Mouse (Mus musculus) testis, postnatal 14 days (tissue): ENCODE results near the gene Zdhhc3.

Experiments used
- DNase-seq: peaks from one replicate; pipeline ENCODE4 v3.0.0; 2021; ENCODE audit warnings: low spot score

The Zdhhc3 gene

DNA sequence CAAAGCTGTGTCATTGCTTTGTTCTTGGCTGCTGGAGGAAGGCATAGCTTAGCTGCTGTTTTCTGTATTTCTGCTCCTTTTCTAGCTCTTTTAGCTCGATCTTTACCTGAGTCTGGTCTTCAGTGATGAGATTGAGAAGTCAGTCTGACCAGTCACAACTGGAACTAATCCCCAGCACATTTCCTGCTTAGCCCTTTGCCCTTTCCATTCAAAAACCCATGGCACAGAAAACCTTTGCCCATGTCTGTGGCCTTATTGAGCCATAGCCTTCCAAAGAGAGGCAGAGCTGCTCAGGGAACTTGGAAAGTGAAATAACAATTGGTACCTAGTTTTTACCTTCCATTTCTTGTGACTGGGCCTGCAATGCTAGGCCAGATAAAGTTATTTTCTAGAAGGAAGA, 2.6 kb upstream of the Zdhhc3 start:
- DNase-seq, result no peak

DNA sequence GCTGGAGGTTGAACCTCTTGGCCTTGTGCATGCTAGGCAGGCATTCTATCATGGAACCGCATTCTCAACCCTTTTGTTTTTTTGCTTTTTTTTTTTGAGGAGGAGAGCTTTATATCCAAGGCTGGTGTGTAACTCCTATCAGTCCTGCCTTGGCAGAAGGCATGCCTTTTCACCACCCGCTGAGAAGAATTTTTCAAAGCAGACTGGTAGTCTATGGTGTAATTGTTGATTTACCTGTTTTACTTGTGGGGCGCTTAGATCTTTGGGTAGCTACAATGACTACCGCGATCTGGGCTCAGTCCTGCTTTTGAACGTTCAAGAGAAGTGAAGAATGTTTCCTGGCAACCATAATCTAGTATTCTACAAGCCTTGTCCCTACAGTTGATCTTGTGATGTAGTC, 926 bp upstream of the Zdhhc3 start:
- no peak for DNase-seq

DNA sequence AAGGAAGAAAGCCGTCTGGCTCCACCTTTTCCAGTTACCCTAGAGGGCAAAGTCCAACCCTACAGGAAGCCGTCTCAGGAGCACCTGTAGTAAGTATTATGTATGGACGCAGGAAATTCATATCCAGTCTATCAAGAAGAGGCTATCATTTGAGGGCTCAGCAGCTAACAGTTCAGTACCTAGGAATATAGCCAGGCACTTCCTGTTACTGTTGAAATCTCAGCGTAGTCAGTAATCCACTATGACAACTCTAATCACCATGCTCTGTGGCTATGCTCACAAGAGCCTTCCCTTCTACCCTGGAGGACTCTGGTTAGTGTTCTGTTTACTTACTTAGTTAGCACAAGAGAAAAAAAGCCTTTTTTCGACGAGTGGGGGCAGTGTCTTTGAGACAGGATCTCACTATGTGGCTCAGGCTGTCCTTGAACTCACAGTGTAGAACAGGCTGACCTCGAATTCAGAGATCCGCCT, 1.2 kb downstream of the Zdhhc3 start:
- DNase-seq, result no peak

DNA sequence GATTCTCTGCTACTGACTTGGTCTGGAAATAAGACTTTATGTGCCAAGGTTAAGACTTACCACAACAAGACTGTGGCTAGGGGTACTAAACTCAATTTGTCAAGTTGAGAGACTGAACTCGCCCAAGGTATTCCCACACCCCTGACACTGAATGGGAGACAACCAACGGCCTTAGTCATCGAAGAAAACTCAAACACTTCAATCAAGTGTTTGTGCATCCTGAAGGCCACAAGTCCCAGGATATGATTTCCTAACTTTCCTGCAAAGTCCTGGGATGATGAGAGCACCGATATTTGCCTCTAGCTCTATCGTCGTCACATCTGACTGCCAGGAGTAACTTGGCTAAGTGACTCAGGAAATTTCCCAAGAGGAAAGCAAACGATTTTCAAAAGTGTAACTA, 3.8 kb downstream of the Zdhhc3 start:
- DNase-seq, result no peak

DNA sequence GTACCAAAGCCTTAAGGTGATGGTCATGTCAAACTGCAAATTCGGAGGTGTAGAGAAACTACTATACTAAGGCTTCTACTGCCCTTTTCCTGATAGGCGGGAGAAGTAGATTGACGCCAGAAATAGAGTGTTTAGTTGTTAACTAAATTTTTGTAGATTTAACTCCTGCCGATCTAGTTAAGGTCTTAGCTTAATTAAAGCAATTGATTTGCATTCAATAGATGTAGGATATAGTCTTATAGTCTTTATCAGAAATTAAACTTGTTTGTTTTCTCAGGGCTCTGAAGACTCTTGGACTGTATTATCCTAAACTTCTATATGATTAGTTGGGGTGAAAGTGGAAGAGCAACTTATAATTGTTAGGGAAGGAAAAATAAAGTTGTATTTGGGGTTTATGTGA, 5.8 kb downstream of the Zdhhc3 start:
- DNase-seq, result no peak

DNA sequence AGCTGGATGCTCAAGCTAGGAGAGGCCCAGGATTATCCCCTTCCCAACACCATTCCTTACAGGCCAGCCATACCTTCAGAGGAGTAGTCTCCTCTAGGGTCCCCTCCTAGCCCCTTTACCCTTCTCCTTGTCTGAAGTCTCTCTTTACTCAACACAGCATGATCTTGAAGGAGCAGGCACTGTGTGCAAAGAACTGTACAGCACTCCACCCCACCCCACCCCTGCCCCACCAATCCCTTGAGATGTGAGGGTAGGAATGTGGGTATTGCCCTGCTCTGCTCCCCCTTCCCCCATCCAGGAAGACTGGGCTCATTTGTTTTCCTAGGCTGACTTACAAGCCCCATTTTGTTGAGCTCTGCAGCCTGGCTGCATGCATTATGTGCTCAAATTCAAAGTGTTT, 8.6 kb downstream of the Zdhhc3 start:
- DNase-seq, result no peak

DNA sequence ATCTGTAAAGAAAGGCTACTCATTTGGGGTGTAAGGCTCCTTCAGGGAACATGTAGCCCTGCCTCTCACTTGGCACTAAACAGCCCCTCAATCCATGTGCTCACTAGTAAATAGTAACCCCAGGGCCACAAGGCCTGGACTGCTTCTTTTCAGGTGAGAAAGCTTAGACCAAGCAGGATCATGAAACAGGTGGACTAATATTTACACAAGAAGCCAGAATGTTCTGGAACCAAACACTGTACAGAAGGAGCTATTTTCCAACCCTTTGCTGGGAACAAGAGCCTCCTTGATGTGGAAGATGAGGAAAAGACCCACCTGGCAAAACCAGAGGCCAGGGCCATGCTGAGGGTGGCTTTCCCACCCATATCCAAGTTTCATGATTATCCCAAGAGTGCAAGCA, 9.6 kb downstream of the Zdhhc3 start:
- no peak for DNase-seq

DNA sequence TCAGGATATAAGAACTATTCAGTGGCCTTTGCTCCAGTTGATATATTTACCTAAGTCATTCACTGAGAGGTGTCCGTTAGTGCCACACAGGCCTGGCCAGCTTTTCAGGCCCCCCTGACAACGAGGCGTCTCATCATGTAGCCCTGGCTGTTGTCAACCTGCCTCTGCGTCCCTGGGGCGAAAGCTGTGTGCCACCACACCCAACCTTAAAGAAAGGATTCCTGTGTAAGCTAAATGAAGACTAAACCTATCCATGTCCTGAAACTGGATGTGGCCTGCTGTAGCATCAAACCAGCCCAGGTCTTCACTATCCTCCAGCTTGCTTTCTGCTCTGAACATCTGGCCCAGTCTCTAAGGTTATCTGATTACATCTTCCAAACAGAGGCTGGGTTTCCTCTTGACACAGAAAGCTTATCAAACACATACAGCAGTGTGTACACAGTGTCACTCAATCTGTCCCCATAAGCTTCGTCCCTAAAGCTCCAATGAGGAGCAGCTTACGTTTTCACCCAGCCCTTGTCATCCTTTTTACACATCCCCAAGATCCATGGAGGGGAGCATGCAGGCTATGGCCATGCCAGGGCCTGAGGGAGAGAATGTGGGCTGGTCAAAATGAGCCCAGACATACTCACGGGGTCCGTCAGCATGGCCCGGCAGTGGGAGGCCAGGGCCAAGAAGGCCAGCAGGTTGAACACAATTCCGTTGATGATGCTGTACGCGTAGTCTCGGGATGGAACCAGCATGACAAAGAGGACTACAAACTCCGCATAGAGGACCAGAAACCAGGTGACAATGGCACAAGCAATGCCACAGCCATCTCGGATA, 13.2 kb downstream of the Zdhhc3 start:
- DNase-seq, result no peak

DNA sequence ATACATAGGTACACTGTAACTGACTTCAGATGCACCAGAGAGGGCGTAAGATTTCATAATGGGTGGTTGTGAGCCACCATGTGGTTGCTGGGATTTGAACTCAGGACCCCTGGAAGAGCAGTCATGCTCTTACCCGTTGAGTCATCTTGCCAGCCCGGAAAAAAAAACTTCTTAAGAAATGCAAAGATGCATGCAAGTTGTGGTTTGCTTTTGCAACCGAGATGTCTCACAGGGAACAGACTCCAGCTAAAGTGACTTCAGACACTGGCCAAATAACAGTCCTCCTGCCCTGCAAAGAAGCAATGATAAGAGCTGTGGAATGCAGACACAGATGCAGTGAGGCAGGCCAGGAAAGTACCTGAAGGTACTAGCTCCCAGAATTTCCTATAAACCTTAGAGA, 22.2 kb downstream of the Zdhhc3 start:
- no peak for DNase-seq

DNA sequence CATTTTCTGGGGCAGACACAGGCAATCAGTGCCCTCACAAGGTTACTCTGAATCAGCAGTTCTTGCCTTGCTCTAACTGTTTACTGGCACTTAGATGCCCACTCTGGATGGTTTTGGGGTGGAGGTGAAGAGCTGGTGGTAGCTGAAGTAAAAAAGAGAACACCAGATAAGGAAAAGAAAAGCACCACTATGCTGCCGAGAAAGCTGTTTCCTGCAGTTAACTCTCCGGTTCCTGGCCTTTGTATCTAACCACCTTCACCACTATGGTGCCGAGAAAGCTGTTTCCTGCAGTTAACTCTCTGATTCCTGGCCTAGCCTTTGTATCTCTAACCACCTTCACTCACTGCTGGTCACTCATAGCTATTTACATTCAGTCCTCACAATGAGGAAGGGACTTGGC, 25.4 kb downstream of the Zdhhc3 start:
- DNase-seq, result no peak

DNA sequence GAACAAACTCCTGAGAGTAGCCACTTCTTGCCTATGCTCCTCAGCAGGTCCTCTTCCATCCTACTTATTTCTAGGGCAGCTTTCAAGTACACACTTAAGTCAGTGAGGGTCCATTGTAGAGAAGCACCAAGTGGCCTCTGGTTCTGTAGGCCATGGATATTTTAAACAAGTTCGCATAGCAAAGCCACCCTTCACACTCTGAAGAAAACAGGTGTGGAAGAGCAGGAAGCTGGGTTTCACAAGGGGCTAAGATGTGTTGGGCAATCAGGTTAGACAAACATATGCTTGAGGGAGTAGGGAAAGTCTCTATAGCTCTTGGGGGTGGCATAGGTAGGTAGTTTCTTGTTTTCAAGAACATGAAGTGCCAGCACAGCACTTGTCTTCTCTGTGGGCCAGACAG, 27.6 kb downstream of the Zdhhc3 start:
- DNase-seq, result no peak

DNA sequence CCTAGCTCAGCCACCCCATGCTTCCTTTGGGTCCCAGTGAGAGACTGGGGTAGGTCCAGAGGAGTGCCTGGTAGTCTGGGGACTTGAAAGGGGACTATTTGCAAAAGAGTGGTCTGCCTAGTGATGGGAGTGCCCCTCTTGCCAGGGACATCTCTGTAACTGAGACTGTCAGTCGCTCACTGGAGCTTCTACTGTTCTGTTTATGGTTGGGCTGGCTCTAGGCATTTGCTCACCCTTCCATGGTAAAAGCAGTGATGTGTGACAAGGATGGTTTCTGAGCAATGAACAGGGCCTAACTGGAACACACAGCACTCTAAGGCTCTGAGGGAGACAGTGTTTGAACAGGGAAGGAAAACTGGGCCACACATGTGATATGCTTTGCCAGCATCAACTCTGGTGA, 32.2 kb downstream of the Zdhhc3 start:
- DNase-seq, result no peak

DNA sequence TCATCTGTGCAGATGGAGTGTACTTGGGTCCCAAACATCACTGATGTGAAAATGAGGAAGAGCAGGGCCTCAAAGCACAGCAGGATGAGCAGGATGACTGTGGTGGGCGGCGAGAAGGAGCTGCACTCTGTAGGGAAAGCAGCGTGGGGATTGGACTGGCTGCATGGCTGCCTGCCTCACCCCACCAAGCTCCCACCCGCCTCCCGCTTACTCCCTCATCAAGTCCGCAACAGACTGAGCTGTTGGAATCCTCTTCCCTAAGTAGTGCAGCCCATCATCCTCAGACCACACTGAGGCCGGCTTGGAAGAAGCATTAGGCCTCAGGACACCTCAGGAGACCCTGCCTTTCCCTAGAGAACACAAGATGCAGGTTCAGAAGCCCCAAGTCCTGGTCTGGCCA, 32.6 kb downstream of the Zdhhc3 start:
- DNase-seq, result no peak

DNA sequence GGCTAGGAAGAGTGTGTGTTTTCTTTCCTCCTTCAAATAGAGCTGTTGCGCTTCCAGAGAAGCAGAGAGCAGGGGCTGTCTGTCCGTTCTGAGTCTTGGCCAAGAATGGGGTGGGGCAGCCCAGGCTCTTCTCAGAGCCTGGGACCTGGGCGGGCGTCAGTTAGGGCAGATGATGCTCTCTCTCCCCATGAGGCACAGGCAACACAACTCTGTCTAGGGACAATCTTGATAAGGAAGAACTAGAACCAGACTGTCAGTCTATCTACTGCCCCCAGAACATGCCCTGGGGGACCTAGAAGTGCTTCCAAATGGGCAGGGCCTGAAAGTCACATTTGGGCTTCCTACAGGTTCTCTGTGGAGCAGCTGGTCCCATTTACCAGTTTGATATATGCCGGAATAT, 33.9 kb downstream of the Zdhhc3 start:
- no peak for DNase-seq

DNA sequence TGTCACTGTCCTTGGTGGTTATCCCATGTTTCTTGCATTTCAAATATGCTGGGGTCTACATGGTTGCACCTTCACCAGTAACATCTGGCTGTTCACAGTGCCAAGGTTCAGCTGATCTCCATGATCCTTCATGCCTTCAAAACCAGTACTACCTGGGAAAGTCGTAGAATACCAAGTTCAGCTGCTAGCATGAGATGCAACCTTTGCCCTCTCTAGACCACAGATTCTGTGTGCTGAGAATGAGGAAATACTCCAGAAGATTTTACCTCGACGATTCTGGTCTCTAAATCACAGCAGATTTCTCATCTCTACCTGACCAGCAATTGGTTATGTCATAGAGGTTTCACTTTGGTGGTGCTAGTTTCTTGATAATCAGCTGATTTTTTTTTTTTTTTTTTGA, 52.8 kb downstream of the Zdhhc3 start:
- DNase-seq, result no peak

DNA sequence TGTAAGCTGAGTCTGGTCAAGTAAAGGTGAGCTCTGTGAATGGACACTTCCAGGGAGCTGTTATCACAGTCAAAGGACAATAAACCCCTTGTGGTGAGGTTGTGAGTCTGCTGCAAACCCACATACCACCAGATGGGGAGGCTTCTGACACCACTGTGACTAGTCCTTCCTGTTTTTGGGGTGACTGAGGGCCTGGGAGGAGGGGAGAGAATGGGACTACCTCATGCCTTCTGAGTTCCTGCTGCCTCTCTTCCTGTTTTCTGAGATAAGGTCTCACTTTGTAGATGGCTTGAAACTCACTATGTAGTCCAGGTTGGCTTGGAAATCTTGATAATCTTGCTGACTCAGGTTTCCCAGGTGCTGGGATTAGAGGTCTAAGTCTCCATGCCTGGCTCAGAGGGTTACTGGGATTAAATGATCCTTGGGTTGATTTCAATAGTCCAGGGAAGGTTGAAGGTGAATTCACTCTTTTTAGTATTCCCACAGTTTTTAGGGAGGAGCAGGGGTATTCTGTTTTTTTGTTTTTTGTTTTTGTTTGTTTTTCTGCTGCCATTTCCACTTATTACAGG, 54.2 kb downstream of the Zdhhc3 start:
- DNase-seq, result no peak

DNA sequence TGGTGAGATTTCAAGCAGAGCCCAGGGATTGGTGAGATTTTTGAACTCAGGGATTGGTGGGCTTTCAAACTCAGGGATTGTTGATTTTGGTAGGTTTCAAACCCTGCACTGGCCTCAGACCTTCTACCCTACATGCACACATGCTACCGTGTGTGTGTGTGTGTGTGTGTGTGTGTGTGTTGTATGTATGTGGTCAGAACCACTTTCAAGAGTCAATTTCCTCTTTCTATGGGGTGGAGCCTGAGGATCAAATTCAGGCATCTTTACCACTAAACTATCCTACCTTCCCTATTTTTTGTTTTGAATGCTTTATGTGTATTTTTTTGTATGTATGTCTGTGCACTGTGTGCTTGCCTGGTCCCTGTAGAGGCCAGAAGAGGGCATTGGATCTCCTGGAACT, 65.3 kb downstream of the Zdhhc3 start:
- no peak for DNase-seq

DNA sequence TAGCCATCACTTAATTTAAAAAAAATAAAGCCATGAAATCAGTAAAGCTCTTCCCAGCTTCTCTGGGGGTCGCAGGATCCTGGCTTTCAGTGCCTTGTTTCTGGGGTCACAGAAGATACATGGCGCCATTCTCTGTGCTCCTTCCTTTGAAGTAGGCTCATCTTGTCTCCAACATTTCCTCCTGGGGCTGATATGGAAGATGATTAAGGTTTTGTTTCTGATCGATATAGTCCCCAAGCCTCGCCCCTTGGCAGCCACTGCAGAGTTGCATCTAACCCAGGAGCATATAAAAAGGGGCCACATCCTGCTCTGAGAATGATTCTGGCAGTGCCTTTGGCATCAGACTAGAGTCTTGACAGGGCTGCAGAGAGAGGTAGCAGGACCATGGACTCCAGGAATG, 78.6 kb downstream of the Zdhhc3 start, which contains the start of gene Tgm4:
Tgm4 (plus strand) TSS at position 301 of the 400 bp plus-strand sequence.
- no peak for DNase-seq

DNA sequence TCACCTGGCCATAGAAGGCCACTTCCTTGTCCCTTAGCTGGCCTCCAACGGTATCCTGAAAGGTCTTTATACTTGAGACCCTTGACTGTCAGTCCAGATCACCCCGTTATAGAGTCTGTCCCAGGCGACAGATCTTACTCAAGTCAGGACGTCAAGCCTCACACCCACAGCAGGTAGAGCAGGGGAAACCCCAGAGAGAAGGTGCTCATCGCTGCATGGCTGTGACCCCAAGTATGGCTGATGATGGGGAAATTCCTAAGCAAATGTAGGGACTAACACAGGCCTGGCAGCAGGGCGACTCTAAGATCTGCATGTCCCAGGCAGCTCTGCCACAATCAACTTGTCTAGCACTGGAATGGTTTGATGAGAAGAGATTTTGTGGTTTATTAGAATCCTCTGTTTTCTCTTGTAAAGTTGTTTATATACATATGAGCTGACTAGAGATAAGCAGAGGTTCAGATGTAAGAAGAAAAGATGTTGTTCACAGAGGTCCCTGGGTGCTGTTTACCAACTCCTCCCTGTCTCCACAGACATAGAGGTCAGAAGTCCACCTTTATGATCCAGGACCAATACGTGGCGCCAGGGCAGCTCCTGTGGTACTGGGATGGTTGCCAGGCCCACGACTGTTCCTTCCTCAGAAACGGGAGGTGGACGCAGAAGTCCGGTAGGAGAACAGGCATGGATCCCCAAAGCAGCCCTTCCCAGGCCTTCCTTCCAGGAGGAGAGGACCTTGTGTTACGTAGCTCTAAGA, 81.3 kb downstream of the Zdhhc3 start:
- no peak for DNase-seq

DNA sequence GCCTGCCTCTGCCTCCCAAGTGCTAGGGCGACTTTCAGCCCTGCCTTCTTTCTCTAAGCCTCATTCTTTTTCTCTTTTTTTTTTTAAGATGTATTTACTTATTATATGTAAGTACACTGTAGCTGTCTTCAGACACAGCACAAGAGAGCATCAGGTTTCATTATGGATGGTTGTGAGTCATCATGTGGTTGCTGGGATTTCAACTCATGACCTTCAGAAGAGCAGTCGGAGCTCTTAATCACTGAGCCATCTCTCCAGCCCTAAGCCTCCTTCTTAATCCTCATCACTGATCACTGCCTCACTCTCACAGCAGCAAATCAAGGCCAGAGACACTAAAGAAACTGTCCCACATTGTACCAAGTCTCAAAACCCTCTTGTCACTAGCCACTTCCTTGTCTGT, 88.8 kb downstream of the Zdhhc3 start:
- DNase-seq, result no peak

DNA sequence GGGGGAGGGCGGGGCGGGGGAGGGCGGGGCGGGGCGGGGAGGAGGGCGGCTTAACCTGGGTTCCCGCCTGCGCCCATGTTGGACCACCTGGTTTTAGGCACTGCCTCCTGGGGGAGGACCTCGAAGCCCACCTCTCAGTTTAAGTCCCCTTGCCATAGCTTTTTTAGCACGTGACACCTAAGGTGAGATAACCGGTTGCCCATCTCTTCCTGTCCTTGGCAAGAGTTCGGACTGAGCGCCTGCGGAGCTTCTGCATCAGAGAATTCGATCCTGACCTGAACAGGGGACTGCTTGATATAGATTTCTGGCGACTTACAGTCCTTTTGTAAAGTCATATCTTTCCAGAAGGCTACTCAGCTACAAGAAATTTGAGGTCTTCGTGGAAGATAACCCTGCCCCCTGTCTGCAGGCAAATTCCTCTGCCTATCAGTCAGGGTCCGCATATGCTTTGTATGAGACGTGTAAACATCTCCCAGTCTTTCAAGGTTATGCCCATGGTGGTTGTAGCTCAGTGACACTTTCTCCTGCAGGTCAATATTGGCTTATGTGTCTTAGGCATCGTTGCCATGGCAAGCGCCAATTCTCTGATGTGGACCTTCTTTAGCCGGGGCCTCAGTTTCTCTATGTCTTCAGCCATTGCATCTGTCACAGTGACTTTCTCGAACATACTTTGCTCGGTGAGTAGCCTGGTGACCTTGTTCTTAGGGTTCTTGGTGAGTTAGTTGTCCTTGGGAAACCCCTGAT, 91.2 kb downstream of the Zdhhc3 start:
- no peak for DNase-seq

DNA sequence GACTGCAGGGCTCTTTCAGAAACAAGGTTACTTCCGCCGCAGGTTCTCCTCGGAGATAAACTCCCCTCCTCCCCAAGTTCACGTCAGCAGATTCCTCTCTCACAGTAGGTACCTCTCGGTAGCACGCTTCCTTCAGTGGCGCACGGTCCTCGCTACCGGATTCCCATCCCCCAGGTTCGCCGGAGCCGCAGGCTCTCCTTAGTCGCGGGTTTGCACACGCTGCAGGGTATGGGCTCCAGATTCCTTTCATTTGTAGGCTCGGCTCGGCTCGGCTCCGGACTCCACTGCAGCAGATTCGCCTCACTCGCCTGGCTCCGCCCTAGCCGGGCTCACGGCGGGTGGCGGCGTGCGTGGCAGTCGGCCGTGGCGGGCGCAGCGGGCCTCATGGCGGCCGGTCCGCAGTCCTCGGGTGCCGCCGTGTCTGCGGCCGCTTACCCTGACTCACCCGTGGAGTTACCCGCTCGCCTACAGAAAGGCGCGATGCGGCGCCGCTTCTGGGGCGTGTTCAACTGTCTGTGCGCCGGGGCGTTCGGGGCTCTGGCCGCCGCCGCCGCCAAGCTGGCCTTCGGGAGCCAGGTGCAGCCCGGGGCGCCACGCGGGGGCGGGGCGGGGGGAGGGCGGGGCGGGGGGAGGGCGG, 91.9 kb downstream of the Zdhhc3 start, which contains the start of gene Tmem42:
Tmem42 (plus strand) TSS at position 332 of the 637 bp plus-strand sequence.
- DNase-seq, result peak; percentile 85
